Mouse (Mus musculus) spleen, adult 2 months (tissue): ENCODE data around the gene Rab43.

Experiments
- CTCF ChIP-seq: fragments of 200-500 bp; IDR thresholded peaks from 2 replicates; pipeline ENCODE4 v1.5.1; 2011; ENCODE audit warnings: mild to moderate bottlenecking, inconsistent platforms; ENCODE audit not compliant: insufficient read depth, insufficient read length, insufficient replicate concordance; ENCODE audit errors: extremely low read depth
- POLR2A ChIP-seq: fragments of 200-500 bp; IDR thresholded peaks from 2 replicates; pipeline ENCODE4 v1.6.1; 2011; ENCODE audit warnings: low read depth, low read length, inconsistent platforms

DNA sequence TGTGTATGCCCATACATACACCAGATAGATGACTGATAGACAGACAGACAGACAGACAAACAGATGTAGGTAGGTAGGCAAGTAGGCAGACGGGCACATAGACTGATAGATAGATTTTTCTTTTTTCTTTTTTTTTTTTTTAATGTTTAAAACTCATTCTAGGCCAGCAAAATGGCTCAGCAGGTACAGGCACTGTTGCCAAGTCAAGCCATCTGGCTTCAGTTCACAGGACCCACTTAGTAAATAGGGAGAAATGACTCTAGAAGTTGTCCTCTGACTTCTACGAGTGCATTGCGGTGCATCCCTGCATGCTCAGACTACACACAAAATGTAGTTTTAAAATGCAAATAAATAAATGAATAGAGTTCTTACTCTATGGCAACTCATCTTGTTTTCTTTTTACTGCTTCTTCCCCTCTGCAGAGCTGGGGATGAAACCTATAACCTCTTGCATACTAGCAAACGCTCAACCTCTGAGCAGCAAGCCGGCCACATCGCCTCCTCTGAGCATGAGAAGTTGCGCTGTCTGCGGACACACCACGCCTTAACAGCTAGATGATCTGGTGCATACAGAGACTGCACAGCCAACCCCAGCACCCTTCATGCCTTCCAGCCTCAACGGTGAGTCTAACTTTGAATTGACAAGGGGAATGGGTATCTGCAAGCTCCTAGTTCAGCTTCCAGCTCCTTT is 18.0 kb downstream of the Rab43 start:
- no peak for TF ChIP-seq CTCF
- no peak for TF ChIP-seq POLR2A
